8 mouse cellular contexts compared by ENCODE assay signal in the genomic region with DNA sequence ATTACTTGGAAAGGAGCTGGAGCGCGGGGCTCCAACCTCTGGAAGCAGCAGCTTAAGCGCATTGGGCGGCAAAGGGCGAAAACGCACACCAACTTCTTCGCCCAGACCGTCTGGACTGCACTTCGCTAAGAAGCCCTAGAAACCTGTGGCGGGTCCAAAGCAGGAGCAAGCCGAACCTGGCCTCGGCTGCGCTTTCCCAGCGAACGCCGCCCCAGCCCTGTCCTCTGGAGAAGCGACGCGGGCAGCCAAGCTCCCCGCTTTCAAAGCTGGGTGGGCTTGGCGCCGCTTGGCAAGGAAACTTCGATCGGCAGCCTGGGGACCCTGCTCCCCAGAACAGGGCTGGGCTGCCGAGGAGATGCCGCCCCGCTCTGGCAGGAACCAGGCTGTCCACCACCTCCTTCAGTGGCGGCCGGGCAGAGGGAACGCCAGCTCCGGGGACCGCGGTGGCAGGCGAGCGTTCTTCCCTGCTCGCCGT. TPM values are rescaled to one million over a fixed set of nuclear protein-coding genes. Genes with fewer than 3 reads are reported as not detected.
DNase-seq lines count a peak whose midpoint lies in the region; ATAC-seq and TF ChIP-seq lines count a peak whose summit lies in the region.

No protein-coding gene starts in this region.

- no peak overlapping the region for H3K27ac ChIP-seq in thymus, adult 2 months (ENCODE audit: control insufficient read depth, insufficient read depth, low read length)
- H3K27ac ChIP-seq in hindbrain, embryonic 16.5 days (ENCODE audit: low read depth, low read length), result peak overlapping the region; percentile 93
- peak overlapping the region; percentile 64 for H3K27ac ChIP-seq in liver, embryonic 13.5 days
- peak overlapping the region; percentile 83 for H3K27ac ChIP-seq in olfactory bulb, adult 2 months (ENCODE audit: insufficient read depth, low read depth, low read length)

- peak overlapping the region; percentile 55 for H3K4me2 ChIP-seq in hindbrain, embryonic 16.5 days (ENCODE audit: low read length)
- peak overlapping the region; percentile 79 for H3K4me2 ChIP-seq in liver, embryonic 13.5 days

- H3K9ac ChIP-seq in hindbrain, embryonic 16.5 days (ENCODE audit: low read depth, low read length), result peak overlapping the region; percentile 81
- peak overlapping the region; percentile 80 for H3K9ac ChIP-seq in liver, embryonic 13.5 days

- no peaks in the 10 kb centered on the region for H3K27me3 ChIP-seq in thymus, adult 2 months (ENCODE audit: control insufficient read depth, insufficient read depth, low read length)
- no peaks in the 10 kb centered on the region for H3K27me3 ChIP-seq in hindbrain, embryonic 16.5 days (replicated peaks; ENCODE audit: control insufficient read depth, insufficient read depth, low read length)
- no peaks in the 10 kb centered on the region for H3K27me3 ChIP-seq in liver, embryonic 13.5 days

- TF ChIP-seq CTCF in thymus, adult 2 months (IDR thresholded peaks at IDR 0.05; ENCODE audit: borderline replicate concordance, control insufficient read depth, extremely low read depth, insufficient read depth, low read length, poor library complexity), result no peak
- TF ChIP-seq CTCF in olfactory bulb, adult 2 months (IDR thresholded peaks at IDR 0.05; ENCODE audit: insufficient read depth, low read depth, low read length), result no peak

- WGBS in thymus, adult 2 months, result 1% methylated on average over 36 of the region's 37 CpGs
- WGBS in hindbrain, embryonic 16.5 days, result 17% methylated on average over 28 of the region's 37 CpGs
- WGBS in liver, embryonic 13.5 days (ENCODE audit: insufficient replicate concordance), result 12% methylated on average over 37 of the region's 37 CpGs
- 12% methylated on average over 37 of the region's 37 CpGs for WGBS in olfactory bulb, adult 2 months

- no peaks in the 10 kb centered on the region for H3K36me3 ChIP-seq in thymus, adult 2 months (ENCODE audit: control insufficient read depth, insufficient read depth, low read length)
- no peaks in the 10 kb centered on the region for H3K36me3 ChIP-seq in hindbrain, embryonic 16.5 days (ENCODE audit: control insufficient read depth, insufficient read depth, low read length)
- no peaks in the 10 kb centered on the region for H3K36me3 ChIP-seq in liver, embryonic 13.5 days

- TF ChIP-seq POLR2A in thymus, adult 2 months (IDR thresholded peaks at IDR 0.05; ENCODE audit: control insufficient read depth, extremely low read depth, insufficient read depth, low read length, poor library complexity), result no peak
- no peak for TF ChIP-seq POLR2A in olfactory bulb, adult 2 months (IDR thresholded peaks at IDR 0.05; ENCODE audit: insufficient read depth, low read depth, low read length)

- H3K4me3 ChIP-seq in thymus, adult 2 months (ENCODE audit: control insufficient read depth, insufficient read depth, low read length), result peak overlapping the region; percentile 80
- peak overlapping the region; percentile 60 for H3K4me3 ChIP-seq in hindbrain, embryonic 16.5 days (ENCODE audit: low read length)
- peak overlapping the region; percentile 70 for H3K4me3 ChIP-seq in liver, embryonic 13.5 days (replicated peaks)
- H3K4me3 ChIP-seq in olfactory bulb, adult 2 months (ENCODE audit: insufficient read depth, low read depth, low read length), result peak overlapping the region; percentile 94

- H3K4me1 ChIP-seq in thymus, adult 2 months (replicated peaks; ENCODE audit: control insufficient read depth, insufficient read depth, low read length), result no peaks in the 10 kb centered on the region
- H3K4me1 ChIP-seq in hindbrain, embryonic 16.5 days (ENCODE audit: control insufficient read depth, insufficient read depth, low read depth, low read length), result no peaks in the 10 kb centered on the region; the same call in 1 of the 2 replicates
- no peaks in the 10 kb centered on the region; the same call in 1 of the 2 replicates for H3K4me1 ChIP-seq in liver, embryonic 13.5 days (replicated peaks)
- H3K4me1 ChIP-seq in olfactory bulb, adult 2 months (ENCODE audit: control insufficient read depth, insufficient read depth, low read length), result 0 out of 2 replicates have a peak, but pooled peaks cover 2% of the 10 kb centered on the region

- peak; percentile 71 for ATAC-seq in cerebellum, adult (ENCODE audit: insufficient number of reproducible peaks, low FRiP score, low TSS enrichment)
- peak; percentile 82 for ATAC-seq in hindbrain, embryonic 16.5 days
- ATAC-seq in liver, embryonic 13.5 days (ENCODE audit: low read depth), result peak; percentile 72

- DNase-seq in cerebellum, postnatal 25 days, result no peak
- DNase-seq in thymus, adult 2 months, result no peak
- no peak for DNase-seq in thymus, postnatal 36 days
- DNase-seq in liver, embryonic 13.5 days, result no peak
- no peak for DNase-seq in layer of hippocampus, adult 11-12 months (ENCODE audit: low spot score)

- no peaks in the 10 kb centered on the region for H3K9me3 ChIP-seq in hindbrain, embryonic 16.5 days (ENCODE audit: control insufficient read depth, low read length)
- no peaks in the 10 kb centered on the region for H3K9me3 ChIP-seq in liver, embryonic 13.5 days (replicated peaks)

RNA-seq across cellular contexts. Expression of gene Clcn5, which starts 0.6 kb away (rescaled TPM):
- 3.2 and 3.9 TPM in 2 replicates for polyA plus RNA-seq in thymus, adult 2 months (2012; rRNA removed)
- 6.7 and 8.9 TPM in 2 replicates for polyA plus RNA-seq in hindbrain, embryonic 16.5 days (2015; fragmentation: Nextera tagmentation; extraction: Ambion mirVana)
- 2.9 and 3.8 TPM in 2 replicates for polyA plus RNA-seq in liver, embryonic 13.5 days (2015; fragmentation: Nextera tagmentation; extraction: Ambion mirVana)
- polyA plus RNA-seq in olfactory bulb, adult 2 months (2012; ENCODE audit: insufficient read depth, insufficient read length, low replicate concordance, missing spikeins), result not detected in 2 replicates

RNA-seq across cellular contexts. Expression of gene Usp27x, which starts 57.0 kb away (rescaled TPM):
- polyA plus RNA-seq in thymus, adult 2 months (2012; rRNA removed), result 0.64 and 0.73 TPM in 2 replicates
- 1.6 and 1.9 TPM in 2 replicates for polyA plus RNA-seq in hindbrain, embryonic 16.5 days (2015; fragmentation: Nextera tagmentation; extraction: Ambion mirVana)
- polyA plus RNA-seq in liver, embryonic 13.5 days (2015; fragmentation: Nextera tagmentation; extraction: Ambion mirVana), result 0.03 and 0.10 TPM in 2 replicates
- polyA plus RNA-seq in olfactory bulb, adult 2 months (2012; ENCODE audit: insufficient read depth, insufficient read length, low replicate concordance, missing spikeins), result not detected in 2 replicates
